In the genomic region with DNA sequence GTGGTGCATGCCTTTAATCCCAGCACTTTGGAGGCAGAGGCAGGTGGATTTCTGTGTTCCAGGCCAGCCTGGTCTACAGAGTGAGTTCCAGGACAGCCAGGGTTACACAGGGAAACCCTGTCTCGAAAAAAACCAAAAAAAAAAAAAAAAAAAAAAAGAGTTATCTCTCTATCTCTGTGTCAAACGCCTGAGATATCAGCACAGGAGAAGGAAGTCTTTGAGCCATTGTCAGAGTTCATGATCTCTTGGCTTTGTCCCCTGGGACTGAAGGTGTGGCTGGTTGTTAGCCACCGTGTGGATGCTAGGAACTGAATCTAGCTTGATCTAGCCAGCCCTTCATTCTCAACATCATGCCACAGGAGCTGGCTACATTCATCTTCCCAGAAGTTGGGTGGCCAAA, we compare ENCODE assay signal across 14 mouse cellular contexts. TPM values are rescaled to one million over a fixed set of nuclear protein-coding genes. Genes with fewer than 3 reads are reported as not detected.
"Had no signal": no experiment of that assay in that cellular context is flagged by ENCODE, and none has a peak within 500 bp of the region (broad histone marks: within the 10 kb centered on the region; RNA-seq: fewer than 3 reads in every experiment).

No protein-coding gene starts in this region.

RNA-seq across cellular contexts. Expression of a gene that starts 5.4 kb away (rescaled TPM):
- total RNA-seq: neutrophil, adult 5-6 weeks had no signal
- polyA plus RNA-seq: neural tube, embryonic 13.5 days; neural tube, embryonic 14.5 days; neural tube, embryonic 15.5 days; small intestine, adult 2 months; spleen, adult 2 months; stomach, embryonic 14.5 days; stomach, embryonic 15.5 days; stomach, embryonic 16.5 days; stomach, postnatal 0 days; testis, adult 2 months; thymus, adult 2 months; thymus, postnatal 0 days; urinary bladder, adult 2 months had no signal
